Mouse (Mus musculus): ENCODE data around the gene Trim25.

Trim25 gene

DNA sequence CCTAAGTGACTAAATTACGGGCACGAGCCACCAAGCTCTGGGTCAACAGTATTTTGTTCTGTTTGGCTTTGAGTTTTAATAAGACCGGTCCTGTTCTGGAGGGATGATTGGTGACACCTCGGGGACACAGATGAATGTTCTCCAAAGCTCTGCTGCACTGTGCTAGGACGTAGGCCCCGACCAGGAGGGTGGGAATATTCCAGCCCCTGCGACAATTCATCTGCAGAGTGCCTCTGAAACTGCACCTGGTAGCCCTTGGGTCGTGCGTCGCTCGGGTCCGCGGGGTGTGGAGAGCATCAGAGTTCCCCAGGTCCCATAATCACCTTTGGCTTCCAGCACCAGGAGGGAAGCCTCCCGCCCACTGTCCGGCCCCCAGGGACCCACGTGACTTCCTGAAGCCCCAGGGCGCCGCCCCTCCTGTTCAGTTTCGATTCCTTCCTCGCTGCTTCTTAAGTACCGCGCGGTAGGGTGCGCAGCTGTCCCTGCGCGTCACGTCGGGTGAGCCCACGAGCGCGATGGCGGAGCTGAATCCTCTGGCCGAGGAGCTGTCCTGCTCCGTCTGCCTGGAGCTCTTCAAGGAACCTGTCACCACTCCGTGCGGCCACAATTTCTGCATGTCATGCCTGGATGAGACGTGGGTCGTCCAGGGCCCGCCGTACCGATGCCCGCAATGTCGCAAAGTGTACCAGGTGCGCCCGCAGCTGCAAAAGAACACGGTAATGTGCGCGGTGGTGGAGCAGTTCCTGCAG is at the start of gene Trim25:
Gene Trim25 (plus strand): TSS at position 403 of the 749 bp plus-strand sequence.
- DNase-seq (ENCODE audit: low spot score) = peak; percentile 75

GRCm38 (mm10) chr11:88949802-88950639 is 49.2 kb upstream of the Trim25 start:
- no peak for DNase-seq (ENCODE audit: low spot score)

DNA sequence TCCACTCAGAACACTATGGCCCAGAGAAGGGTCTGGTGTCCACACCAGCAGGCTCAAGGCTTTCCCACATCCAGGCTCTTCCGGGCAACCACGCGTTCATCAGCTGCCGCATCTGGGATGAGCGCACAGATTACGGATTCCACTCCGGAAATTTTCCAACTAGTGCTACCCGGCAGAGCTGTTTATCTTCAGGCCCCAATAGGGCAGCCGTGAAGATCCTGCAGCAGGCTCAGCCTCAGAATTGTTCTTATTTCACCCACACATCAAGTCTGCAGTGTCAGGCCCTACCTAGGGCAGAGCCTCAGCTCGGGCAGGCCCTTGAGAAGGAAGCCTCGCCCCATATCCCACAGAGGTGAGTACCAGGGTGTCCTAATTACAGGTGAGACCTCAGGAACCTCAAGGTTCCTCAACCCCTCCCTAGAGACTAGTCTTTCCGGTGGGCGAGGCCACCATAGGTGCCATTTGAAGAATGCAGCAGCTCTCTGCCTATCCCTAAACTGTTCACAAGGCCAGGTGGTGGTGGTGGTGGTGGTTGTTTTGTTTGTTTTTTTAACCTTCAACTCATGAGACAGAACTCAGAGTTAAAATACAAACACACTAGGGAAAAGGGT is 48.4 kb upstream of the Trim25 start:
- DNase-seq (ENCODE audit: low spot score) = no peak

DNA sequence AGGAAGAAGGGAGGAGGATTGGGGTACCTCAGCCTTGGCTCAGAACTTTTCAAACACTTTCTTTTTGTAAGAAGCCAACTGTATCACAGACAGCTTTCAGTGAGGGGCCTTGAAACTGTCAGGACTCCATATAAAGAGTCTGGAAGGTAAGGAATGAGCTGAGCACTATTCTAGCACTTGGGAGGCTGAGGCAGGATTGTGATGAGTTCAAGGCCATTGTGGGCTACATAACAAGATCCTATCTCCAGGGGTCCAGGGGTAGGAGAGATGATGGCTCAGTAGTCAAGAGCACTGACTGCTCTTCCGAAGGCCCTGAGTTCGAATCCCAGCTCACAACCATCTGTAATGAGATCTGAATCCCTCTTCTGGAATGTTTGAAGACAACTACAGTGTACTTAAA is 47.6 kb upstream of the Trim25 start:
- no peak for DNase-seq (ENCODE audit: low spot score)

DNA sequence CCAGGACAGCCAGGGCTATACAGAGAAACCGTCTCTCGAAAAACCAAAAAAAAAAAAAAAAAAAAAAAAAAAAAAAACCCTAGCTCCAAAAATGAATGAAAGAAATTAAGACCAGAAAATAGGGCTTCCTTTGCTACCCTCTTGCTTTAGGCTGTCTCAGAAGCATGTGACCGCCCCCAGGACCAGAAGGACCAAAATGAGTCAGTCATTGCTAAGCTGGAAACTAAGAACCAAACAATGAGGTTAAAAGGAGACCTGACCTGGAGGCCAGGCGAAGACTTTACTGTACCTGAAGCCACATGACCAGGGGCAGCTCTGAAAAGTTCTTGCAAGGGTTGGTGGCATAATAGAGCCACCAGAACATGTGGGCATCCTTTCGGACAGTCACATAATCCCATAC is 47.1 kb upstream of the Trim25 start:
- DNase-seq (ENCODE audit: low spot score) = no peak

GRCm38 (mm10) chr11:88953582-88953981 is 45.6 kb upstream of the Trim25 start:
- no peak for DNase-seq (ENCODE audit: low spot score)

- DNase-seq (ENCODE audit: low spot score) = no peak
These were observed 44.4 kb upstream of the Trim25 start for GRCm38 (mm10) chr11:88954803-88955202.

GRCm38 (mm10) chr11:88955217-88955969 is 43.8 kb upstream of the Trim25 start, which contains the start of gene Scpep1:
Scpep1 (minus strand) TSS chr11:88955465.
- peak; percentile 97 for DNase-seq (ENCODE audit: low spot score)

GRCm38 (mm10) chr11:88958851-88959250 is 40.3 kb upstream of the Trim25 start:
- DNase-seq (ENCODE audit: low spot score) = no peak

GRCm38 (mm10) chr11:88966881-88967361 is 32.3 kb upstream of the Trim25 start, which contains the start of gene Elobl:
Elobl (minus strand) TSS chr11:88966931.
- DNase-seq (ENCODE audit: low spot score) = no peak

- DNase-seq (ENCODE audit: low spot score) = no peak
These were observed 28.9 kb upstream of the Trim25 start, which contains the start of gene Coil for GRCm38 (mm10) chr11:88970202-88970732. Coil (plus strand) TSS chr11:88970252.

GRCm38 (mm10) chr11:88973776-88974701 is 25.1 kb upstream of the Trim25 start:
- DNase-seq (ENCODE audit: low spot score) = peak; percentile 95

DNA sequence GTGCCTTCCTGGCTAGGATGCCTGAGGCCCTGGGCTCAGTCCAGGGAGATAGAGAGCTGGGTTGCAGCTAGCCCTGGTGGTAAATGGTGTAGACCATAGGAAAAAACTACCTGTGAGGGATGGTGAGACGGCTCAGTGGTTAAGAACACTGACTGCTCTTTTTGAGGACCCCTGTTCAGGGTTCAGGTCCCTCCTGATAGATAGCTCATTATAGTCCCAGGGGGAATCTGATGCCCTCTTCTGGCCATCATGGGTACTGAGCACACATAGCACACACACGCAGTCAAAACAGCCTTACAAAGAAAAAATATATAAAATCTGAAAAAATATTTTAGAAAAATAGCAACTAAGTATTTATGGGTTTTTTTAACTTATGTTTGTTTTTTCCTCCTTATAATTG is 22.9 kb upstream of the Trim25 start:
- DNase-seq (ENCODE audit: low spot score) = no peak

DNA sequence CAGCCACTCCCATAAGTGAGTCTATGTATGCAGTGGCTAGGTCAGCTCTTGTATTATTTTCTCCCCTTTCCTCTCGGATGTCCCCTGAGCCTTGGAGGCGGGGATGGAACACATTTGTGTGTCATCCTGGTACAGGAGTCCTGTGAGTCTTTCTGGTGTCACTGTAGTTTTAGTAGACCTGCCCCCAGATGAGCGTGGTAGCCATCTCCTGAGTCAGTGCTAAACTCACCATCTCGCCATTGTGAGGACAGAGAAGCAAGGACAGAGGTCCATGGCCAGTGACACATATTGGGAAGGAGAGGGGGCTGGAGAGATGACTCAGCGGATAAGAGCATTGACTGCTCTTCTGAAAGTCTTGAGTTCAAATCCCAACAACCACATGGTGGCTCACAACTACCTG is 22.0 kb upstream of the Trim25 start:
- DNase-seq (ENCODE audit: low spot score) = no peak

DNA sequence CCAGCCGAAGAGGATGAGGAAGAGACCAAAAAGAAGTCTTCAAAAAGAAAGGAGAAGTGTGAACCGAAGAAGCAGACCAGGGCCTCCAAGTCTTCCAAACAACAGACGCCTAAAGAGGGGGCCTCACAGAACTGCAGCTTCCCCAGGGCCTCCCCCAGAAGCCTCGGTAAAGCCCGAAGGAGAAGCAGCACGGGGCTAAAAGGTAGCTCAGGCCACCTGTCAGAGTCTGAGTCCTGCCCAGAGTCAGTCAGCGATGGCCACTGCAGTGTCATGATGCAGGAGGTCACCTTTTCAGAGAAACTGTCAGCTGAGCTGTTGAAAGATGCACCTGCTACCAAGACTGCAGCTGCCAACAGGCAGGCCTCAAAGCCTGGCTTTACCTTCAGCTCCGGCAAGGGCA is 17.8 kb upstream of the Trim25 start:
- DNase-seq (ENCODE audit: low spot score) = no peak

GRCm38 (mm10) chr11:88986616-88987015 is 12.6 kb upstream of the Trim25 start:
- no peak for DNase-seq (ENCODE audit: low spot score)

GRCm38 (mm10) chr11:88988956-88989355 is 10.2 kb upstream of the Trim25 start:
- DNase-seq (ENCODE audit: low spot score) = no peak

- DNase-seq (ENCODE audit: low spot score) = no peak
These were observed 9.6 kb upstream of the Trim25 start for GRCm38 (mm10) chr11:88989530-88989929.

- no peak for DNase-seq (ENCODE audit: low spot score)
These were observed 6.0 kb upstream of the Trim25 start for GRCm38 (mm10) chr11:88993186-88993585.

GRCm38 (mm10) chr11:88993625-88994024 is 5.6 kb upstream of the Trim25 start:
- peak; percentile 53 for DNase-seq (ENCODE audit: low spot score)

Measured in layer of hippocampus, adult 11-12 months (tissue).